Mouse (Mus musculus): ENCODE results near the gene Fem1a.

Fem1a gene

DNA sequence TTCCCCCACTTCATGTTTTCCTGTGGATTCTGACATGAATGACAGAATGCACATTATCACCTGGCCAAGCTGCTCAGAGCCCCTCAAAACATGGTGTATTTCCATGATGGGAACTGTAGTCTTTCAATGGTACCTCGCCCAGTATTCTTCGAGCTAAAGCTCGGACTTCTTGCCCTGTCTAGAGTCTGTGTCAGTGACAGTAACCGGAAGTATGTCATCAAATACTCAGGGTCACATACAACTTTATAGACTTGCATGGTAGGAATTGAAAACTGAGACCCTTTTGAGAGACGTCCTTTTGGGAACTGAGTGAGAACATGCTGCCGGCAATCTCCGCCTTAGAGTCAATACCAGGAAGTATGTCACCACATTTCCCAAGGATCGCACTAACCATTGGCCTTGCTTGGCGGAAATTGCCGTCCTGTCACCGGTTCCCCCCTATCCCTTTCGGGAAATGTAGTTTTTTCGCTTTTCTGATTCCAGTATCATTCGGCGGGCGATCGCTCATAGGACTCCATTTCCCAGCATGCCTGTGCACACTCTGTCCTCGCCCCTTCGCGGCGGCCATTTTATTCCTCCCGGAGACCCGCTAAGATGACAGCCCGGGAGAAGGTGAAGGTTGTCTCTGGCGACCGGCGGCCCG is at the start of gene Fem1a:
Gene Fem1a, plus strand, starts transcription at position 572 of the 643 bp plus-strand sequence.
- peak; percentile 99 for DNase-seq (ENCODE audit: low read depth, low spot score)

DNA sequence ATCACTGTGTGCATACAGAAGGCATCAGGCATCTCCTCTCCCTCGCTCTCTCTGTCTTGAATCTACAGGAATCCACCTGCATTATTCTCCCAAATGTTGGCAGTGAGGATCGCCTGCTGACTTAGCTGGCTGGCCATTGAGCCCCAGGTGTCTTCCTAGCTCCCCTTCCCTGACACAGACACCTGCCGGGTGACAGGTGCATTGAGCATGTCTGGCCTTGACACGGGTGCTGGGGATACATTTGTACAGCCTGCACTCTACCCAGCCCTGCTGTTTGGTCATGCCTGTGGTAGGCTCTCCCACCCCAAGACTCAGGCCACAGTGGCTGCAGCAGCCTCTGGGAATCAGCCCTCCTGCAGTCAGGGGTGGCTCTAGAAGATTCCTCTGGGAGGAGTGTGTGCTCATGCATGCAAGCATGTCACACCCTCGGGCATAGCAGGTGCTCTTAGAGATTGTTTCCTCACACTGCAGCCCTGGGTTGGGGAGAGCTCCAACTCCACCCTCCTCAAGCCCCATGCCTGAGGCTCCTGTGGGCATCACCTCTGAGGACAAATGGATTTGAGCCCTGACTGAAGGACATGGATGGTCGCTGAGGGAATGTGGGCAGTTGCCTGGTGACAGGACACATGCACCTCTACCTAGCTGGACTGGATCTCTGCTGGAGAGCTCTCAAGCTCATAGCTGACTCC is 49.5 kb upstream of the Fem1a start:
- DNase-seq (ENCODE audit: low read depth, low spot score), result no peak

DNA sequence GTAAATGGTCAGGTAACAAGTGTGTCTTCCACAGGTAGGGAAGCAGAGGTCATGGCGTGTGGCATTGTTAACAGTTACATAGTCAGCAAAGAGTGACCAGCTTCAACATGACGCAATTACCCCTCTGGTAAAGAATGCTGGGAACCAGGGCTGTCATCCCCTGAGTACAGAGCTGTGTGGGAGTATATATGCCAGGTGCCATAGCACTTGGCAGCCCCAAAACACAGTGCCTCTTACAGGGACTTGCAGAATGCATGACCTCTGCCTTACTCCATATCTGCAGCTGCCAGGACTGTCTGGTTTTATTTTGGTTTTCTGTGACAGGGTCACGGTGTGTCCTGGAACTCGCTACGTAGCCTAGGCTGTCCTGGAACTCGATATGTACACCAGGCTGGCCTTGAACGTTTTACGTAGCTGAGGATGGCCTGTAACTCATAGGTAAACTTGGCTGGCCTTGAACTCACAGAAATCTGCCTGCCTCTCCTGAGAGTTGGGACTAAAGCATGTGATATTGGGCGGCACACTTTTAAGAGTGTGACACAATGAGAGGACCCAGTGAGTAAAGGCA is 48.6 kb upstream of the Fem1a start:
- DNase-seq (ENCODE audit: low read depth, low spot score), result no peak

DNA sequence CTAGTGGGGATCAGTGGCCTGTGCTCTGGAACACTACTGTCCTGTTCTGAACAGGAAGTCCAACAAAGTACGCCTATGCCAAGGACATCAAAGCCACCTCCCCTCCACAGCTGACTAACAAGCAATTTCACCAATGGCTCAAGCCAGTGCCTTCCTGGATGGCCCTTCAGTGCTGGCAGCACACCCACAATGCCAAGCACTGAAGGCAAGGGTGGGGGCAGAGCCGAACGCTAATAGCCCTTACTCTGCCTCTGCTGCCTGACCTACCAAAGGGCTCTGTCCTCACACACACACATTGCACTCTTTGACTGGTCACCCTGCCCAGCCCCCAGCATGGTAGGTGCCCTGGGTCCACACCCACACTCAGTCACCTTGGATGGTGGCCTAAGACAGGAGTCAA is 47.8 kb upstream of the Fem1a start:
- DNase-seq (ENCODE audit: low read depth, low spot score), result no peak

DNA sequence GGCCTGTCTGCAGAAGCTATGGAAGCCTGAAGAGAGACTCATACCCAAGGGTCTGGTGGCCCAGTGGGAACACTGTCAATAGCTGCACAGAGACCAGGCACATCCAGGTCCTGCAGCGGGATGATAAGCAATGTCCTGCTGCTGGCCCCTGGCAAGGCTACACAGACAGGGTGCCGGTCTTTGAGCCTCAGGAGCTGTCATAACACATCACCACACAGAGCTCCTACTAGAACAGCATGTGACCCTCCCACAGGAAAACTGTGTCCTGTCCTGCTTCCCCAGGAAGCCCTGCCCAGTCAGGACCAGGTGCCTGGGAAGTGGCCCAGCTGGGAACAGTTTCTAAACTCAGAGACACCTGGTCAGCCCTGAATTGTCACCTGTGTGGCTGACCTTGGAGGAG is 45.5 kb upstream of the Fem1a start:
- no peak for DNase-seq (ENCODE audit: low read depth, low spot score)

DNA sequence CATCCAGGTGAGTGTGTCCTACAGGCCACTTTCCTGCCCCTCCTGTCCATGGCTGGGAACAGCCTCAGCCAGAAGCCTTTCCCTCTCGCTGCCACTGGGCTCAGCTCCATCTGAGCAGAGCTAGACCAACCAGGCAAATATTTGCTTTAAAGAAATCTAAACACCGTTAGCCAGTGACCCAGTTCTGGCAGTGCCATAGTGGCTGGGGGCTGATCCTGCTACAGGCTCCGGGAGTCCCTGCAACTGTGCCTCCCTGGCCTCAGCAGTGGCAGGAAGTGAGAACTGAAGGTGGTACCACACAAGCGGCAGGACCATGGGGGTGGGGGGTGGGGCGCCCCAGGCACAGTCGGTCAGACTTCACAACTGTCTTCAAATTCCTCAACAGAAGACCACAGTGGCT is 43.9 kb upstream of the Fem1a start:
- no peak for DNase-seq (ENCODE audit: low read depth, low spot score)

DNA sequence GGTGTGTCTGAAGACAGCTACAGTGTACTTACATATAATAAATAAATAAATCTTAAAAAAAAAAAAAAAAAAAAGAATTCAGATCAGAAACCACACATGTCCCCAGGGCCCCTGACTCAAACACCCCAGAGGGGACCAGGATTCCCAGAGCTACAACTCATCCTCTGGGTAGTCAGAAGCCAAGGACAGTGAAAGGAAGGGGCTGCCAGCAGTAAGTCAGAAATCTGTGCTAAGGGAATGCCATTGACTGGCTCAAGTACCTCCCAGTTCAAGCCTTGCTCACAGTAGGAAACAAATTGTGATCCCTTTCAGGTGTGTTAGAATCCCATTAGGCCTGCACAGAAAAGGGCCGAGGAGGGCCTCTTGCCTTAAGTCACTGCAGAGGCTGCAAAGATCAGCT is 42.4 kb upstream of the Fem1a start:
- no peak for DNase-seq (ENCODE audit: low read depth, low spot score)

DNA sequence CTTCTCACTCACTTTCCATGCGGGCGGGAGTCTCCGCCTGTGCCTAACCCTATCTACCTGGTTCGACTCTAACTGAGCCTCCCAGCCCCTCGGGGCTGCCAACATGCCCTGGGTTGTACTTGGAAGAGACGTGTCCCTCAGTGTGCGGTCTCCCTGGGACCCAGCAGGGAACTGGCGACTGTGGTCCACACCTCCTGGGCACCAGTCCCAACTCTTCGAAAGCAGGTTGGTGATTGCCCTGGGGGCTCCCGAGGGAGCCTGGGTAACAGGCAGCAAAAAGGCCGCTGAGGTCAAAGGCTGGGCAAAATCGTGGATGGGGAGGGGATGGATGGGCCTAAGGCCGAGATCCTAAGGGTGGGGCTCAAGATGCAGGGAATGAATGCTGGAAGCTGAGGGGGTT is 38.9 kb upstream of the Fem1a start:
- DNase-seq (ENCODE audit: low read depth, low spot score), result no peak

DNA sequence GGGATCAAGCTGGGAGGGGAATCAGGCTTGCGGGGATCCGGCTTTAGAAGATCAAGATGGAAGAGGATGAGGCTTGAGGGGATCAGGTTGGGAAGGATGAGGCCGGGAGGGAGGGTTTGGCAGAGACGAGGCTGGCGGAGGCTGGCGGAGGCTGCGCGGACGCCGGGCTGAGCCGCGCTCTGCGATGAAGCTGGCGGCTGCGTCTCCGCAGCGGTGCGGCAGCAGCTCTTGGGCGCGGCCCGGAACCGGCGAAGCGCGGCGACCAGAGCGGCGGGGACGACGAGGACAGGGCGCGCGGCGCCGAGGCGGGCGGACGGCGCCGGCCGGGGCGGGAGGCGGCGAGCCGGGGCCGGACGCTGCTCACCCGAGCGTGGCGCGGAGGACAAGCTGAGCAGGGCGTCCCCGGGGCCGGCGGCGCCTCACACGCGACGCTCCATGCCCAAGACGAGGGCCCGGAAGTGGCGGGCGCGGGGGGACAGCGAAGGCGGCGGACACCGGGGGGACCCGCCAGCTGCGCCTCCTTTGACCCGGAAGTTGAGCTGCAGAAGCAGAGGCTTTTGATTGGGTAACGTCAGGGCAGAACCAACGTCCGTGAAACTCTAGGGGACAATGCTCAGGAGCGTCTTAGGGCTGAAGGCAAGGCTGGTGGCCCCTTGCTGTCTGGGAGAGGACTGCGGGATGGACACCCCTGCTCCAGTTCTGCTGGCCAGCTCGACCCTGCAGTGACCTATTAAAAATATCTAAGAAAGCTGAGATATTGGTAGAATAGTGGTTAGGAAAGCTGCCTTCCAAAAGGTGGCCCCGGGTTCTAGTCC is 38.0 kb upstream of the Fem1a start, which contains the start of gene Dpp9:
Gene Dpp9, minus strand, starts transcription at position 529 of the 815 bp plus-strand sequence.
- peak; percentile 98 for DNase-seq (ENCODE audit: low read depth, low spot score)

DNA sequence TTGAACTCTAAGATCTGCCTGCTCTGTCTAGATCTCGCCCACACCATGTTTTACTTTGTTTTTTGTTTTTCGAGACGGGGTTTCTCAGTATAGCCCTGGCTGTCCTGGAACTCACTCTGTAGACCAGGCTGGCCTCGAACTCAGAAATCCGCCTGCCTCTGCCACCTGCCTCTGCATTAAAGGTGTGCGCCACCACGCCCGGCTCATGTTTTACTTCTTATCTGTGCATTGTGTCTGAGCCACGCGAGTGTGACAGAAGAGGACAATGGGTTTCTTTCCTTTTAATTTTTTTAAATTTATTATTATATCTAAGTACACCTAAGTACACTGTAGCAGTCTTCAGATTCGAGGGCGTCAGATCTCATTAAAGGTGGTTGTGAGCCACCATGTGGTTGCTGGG is 37.4 kb upstream of the Fem1a start:
- DNase-seq (ENCODE audit: low read depth, low spot score), result no peak

DNA sequence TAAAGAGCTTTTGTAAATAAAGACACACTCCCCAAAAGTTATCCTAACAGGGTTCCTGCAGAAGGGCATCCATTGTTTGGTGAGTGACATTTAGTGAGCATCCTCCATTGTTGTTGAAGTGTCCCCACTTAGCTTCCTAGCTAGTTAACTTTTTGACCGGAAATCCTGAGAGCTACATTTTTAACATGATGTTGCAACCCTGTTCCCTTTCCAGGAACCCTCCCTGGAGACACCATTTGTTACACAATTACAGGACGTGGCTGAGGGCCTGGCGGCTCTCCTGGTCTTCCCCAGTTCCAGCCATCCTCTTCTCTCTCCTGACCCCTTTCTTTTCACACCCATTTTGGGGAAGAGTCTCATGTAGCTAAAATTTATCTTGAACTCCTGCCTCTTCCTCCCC is 36.8 kb upstream of the Fem1a start:
- no peak for DNase-seq (ENCODE audit: low read depth, low spot score)

DNA sequence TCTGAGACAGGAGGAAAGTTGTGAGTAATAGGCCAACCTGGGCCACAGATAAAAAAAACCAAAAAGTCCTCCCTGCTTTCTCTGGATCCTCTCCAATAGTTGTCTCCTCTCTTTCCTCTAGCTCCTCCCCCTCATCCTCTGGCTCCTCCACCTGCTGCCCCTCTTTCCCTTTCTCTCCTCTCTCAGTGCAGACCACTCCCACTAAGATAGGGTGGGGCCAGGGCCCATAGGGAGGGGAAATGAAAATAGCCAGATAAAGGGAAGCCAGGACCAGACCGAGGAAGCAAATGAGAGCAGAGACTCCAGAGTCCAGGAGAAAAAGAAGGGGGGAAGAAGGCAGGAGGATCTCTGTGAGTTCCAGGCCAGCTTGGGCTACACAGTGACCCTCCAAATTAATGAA is 31.7 kb upstream of the Fem1a start:
- no peak for DNase-seq (ENCODE audit: low read depth, low spot score)

DNA sequence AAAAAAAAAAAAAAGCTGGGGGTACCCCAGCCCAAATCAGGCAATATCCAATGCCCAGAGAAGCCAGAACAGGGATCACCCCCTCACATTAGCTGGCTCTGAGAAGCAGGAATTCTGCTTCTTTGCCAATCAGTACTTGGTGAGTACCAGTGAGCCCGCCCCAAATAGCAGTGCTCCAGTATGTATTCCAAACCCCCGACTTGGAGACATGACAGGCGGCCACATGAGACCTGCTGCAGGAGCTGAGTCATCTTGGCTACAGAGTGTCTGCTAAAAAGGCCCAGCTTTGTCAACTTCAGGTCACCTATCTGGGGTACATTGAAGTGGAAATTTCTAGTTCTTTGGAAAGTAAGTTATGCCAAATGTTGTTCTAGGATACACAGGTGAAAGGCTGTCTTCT is 30.0 kb upstream of the Fem1a start:
- DNase-seq (ENCODE audit: low read depth, low spot score), result no peak

DNA sequence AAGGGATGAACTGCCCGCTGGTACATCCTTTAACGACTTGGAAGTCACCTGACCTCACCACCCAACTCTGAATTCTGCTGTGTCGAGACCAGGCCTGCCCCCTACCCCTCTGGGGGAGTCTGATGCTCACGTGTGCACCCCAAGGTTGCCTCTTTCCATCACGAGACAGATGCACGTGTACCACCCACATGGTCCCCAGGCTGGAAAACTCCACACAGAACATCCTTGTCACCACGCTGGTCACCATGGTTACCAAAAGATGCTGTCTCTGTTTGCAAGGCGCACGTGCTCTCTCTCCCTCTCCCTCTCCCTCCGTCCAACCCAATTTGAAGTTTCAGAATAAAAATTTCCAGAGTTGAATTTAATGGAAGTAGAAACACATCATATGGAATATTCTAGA is 26.7 kb upstream of the Fem1a start:
- peak; percentile 82 for DNase-seq (ENCODE audit: low read depth, low spot score)

DNA sequence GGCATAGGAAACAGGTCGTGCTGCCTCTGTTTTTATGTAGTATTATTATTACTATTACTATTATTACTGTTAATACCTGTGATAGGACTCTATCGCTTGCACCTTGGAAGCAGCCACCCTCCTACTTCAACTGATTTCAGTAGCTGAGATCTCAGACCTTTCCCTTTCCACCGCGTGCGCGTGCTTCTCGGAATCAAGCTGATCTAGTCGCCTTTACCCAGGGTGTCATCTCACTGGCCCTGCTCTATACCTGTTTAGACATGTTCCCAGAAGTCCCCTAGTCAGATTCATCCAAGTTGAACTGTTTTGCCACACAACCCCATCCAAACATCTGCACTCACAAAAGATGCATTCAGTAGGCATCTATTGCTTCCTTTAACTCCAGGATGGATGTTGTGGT is 23.2 kb upstream of the Fem1a start:
- DNase-seq (ENCODE audit: low read depth, low spot score), result no peak

DNA sequence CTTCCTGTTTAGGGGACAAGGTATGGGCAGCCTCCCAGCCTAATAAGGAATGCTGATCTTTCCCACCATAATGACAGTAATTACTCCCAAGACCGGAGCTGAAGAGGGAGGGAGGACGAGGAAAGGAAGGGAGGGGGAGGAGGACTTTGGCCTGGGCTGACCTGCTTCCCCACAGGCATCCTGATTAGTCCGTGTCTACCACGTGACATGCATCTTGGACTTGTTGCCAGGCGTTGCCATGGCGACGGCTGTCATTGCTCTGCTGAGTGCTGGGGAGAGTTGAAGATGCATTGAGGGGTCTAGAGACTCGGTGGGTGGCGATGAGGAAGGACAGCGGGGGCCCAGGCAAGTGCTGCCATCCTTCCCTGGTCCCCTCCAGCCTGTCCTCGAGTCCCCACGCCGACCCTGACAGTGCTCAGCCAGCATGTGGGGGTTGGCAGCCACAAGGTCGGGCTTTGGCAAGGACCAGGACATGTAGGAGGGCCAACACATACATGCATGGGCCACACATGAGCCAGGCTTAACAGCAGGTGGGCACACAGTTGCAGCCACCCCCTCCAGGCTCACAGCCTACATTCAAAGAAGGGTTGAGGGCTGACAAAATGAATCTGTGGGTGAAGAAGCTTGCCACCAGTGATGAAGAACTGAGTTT is 22.7 kb upstream of the Fem1a start:
- peak; percentile 84 for DNase-seq (ENCODE audit: low read depth, low spot score)

DNA sequence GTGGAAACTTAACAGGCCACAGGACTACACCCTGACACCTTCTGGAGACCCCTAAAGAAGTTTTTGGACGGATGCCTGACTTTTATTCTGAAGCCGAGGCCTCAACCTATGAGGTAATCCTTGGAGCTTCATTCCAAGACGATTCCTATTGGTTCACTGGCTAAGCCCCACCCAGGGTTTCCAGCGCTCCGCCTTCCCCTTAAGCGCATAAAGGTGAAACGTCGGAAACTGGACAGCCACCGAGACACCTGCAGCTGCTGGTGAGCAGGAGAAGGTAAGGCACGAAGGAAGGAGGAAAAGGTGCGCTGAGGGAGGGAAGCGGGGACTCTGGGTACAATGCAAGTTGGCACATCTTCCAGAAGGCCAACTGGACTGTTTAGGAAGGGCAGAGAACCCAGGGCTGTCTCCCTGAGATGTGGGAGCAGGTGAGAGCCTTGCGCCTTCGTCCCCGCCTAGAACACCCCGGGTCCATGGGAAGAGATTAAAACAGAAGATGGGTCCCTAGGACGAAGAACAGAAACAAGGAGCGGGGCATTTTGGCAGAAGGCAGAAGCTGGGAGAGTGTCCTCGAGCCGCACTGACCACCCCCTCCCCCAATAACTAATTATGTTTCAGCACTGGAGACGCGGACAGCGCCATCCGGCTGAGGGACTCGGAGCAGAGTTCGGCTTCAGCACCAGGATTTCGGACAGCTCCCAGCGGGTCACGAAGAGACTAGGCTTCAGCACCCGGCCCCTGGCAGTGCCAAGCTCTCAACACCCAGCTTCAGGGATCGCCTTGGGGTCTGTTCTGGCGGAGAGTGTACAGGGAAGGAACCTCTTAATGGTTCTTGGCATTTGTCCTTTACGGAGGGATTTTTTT is 14.8 kb upstream of the Fem1a start:
- DNase-seq (ENCODE audit: low read depth, low spot score), result peak; percentile 76

DNA sequence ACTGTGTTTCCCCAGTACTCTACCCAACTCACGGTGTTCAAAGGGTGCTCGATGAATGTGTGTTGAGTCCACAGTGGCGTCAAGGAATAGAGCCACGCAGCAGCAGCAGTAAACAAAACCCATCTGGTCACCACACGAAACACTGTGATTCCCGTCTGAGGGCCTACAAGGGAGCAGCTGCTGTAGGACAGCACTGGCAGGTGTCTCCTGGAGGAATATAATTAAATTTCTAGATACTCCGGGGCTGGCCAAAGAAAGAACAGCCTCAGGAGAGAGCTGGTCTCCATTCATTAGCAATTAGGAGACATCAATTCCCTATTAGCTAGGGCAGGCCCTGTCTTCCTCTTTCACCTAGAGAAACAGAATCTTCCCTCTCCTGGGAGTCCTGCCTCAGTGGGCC is 11.0 kb upstream of the Fem1a start:
- no peak for DNase-seq (ENCODE audit: low read depth, low spot score)

DNA sequence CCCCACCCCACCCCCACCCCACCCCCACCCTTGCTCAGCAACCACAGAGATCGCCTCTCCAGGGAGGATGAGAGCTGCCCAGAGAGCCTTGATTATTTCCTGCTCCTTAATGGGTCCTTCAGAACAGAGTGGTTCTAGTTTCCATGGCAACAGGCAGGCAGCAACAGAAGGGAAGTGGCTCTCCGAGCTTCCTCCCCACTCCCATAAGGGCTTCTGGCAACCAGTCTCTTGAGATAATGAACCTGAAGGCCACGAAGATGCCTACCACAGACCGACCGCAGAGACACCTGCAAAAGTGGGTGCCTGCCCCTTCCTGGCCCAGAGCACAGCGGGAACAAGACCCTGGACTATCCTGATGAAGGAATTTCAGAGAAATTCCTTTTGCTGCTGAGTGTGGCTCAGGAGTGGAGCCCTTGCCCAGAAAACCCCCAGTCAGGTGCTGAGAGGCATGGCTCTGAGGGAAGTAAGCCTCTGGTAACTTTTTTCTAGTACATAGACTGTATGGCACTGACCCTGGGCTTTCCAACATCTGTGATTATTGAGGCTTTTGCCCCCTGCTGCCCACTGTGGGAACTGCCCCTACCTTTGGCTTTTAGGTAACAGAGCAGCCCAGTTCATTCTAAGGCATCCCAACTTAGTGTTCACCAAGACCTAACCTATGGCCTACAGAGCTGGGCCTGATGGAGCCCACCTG is 5.3 kb upstream of the Fem1a start:
- peak; percentile 83 for DNase-seq (ENCODE audit: low read depth, low spot score)

DNA sequence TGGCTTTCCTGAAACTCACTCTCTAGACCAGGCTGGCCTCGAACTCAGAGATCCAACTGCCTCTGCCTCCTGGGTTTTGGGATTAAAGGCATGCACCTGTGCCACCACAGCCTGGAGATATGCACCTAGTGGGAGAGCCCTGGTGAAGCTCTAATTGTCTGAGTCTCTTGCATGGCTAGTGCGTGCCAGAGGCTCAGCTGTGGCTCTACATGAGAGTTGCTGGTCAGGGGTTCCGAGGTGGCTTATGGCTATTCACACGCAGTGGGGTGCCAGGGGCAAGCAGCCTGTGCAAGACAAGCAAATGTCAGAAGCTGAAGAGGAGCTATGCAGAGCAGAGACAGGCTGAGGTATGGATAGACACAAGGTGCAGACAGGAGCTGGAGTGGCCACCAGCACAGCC is 1.9 kb upstream of the Fem1a start:
- no peak for DNase-seq (ENCODE audit: low read depth, low spot score)
